1 mouse cellular context compared by ENCODE assay signal in the genomic region with DNA sequence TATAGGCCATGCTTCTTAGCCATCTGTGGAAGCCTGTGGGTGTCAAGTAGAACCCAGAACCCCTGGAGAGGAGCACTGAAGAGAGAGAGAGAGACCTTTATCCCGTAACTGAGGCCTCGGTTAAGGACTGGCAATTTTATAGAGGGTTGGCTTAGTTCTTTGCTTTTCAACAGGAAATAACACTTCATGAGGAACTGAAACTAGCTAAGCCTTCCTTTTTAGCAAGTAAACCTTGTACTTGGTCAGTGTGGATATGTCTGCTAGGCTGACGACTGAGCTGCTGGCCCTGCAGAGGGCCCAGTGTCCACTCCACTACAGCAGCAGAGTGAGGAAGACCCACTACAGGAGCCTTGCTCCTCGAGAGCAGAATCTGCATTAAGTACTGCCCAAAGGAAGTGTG.
TF ChIP-seq lines count a peak whose summit lies in the region.

No protein-coding gene starts in this region.

TF ChIP-seq in CH12.LX, 34 proteins besides CTCF, POLR2A, EP300 and RAD21 (continued from another document):
- TF ChIP-seq ETS1 (conservative IDR thresholded peaks at IDR 0.05; ENCODE audit: low read depth, low read length) (peak; percentile 40; the same call in 1 of the 2 replicates), ZNF384 (IDR thresholded peaks at IDR 0.05; ENCODE audit: low read depth, low read length) (no peak), ELF1 (IDR thresholded peaks at IDR 0.05; ENCODE audit: low read depth, low read length) (0 out of 2 replicates have a peak, but pooled peaks have one; percentile 23), KAT2A (IDR thresholded peaks at IDR 0.05; ENCODE audit: insufficient replicate concordance, low read length) (no peak), ZKSCAN1 (IDR thresholded peaks at IDR 0.05; ENCODE audit: borderline replicate concordance, low read depth, low read length) (no peak), MEF2A (IDR thresholded peaks at IDR 0.05; ENCODE audit: borderline replicate concordance, low read depth, low read length) (peak; percentile 60; the same call in 1 of the 2 replicates), MYC (IDR thresholded peaks at IDR 0.05; ENCODE audit: low read depth, low read length) (0 out of 2 replicates have a peak, but pooled peaks have one; percentile 31), ZC3H11A (IDR thresholded peaks at IDR 0.05; ENCODE audit: low read depth, low read length) (no peak), MXI1 (IDR thresholded peaks at IDR 0.05; ENCODE audit: low read depth, low read length) (no peak), MAX (IDR thresholded peaks at IDR 0.05; ENCODE audit: low read length) (peak; percentile 36; the same call in 1 of the 2 replicates), SIN3A (IDR thresholded peaks at IDR 0.05; ENCODE audit: low read length) (no peak), TCF12 (IDR thresholded peaks at IDR 0.05; ENCODE audit: low read depth, low read length) (peak; percentile 56; the same call in 1 of the 2 replicates)
